Mouse (Mus musculus): ENCODE results near the gene Ehd2. TPM values are rescaled to one million over a fixed set of nuclear protein-coding genes. Genes with fewer than 3 reads are reported as not detected.

The Ehd2 gene
- polyA plus RNA-seq, 1 experiment from 2014 or later: 5.6 TPM

DNA sequence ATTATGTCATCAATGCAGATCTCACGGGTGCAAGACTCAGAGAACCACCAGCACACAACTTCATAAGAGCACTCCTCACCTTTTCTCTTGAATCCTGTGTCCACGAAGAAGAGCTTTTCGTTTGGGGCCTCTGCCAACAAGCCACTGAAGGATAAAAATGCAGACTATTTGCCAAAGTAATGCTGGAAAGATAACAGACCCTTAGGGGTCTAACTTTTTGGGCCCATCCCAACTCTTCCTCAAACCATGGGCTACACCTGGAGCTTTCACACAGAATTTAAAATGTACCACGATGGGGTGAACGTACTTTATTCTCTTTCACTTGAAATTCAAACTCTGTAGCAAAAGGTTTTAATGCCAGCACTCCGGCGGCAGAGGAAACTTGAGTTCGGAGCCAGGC, 22.2 kb downstream of the Ehd2 start:
- Histone ChIP-seq H3K4me3 (ENCODE audit: low read length) (peak overlapping the region; percentile 75), H3K27me3 (replicated peaks; ENCODE audit: control insufficient read depth, insufficient read depth, low read length) (no peaks in the 10 kb centered on the region), H3K27ac (ENCODE audit: low read depth, low read length) (peak overlapping the region; percentile 97; the same call in 1 of the 2 replicates), H3K36me3 (ENCODE audit: control insufficient read depth, insufficient read depth, low read length) (peaks cover 26% of the 10 kb centered on the region), H3K9me3 (ENCODE audit: control insufficient read depth, low read length) (no peaks in the 10 kb centered on the region), H3K4me1 (ENCODE audit: control insufficient read depth, insufficient read depth, low read depth, low read length) (peaks cover 17% of the 10 kb centered on the region), H3K4me2 (ENCODE audit: low read length) (peak overlapping the region; percentile 95), H3K9ac (ENCODE audit: low read depth, low read length) (peak overlapping the region; percentile 82)
- ATAC-seq: no peak
- WGBS: 8% methylated on average over 8 of the region's 8 CpGs

DNA sequence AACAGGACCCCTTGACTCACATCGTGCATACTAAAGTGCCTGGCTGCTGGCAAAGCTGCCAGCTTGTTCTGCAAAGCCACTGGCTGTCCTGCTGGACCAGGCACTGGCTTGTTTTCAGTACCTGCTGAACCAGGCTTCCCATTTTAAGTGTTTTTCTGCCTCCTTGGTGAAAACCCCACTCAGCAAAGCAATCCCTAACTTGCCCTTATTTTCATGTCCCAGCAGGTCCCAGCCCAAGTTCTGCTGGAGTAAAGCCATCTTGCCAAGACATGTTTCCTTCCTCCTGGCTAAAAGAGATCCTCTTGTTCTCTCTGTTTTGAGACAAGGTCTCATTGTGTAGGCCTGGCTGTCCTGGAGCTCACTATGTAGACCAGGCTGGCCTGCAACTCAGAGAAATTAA, 23.1 kb downstream of the Ehd2 start:
- Histone ChIP-seq H3K9ac (ENCODE audit: low read depth, low read length) (no peak overlapping the region), H3K36me3 (ENCODE audit: control insufficient read depth, insufficient read depth, low read length) (peaks cover 35% of the 10 kb centered on the region), H3K27me3 (replicated peaks; ENCODE audit: control insufficient read depth, insufficient read depth, low read length) (no peaks in the 10 kb centered on the region), H3K4me1 (ENCODE audit: control insufficient read depth, insufficient read depth, low read depth, low read length) (peaks cover 17% of the 10 kb centered on the region), H3K27ac (ENCODE audit: low read depth, low read length) (no peak overlapping the region), H3K4me3 (ENCODE audit: low read length) (no peak overlapping the region), H3K9me3 (ENCODE audit: control insufficient read depth, low read length) (no peaks in the 10 kb centered on the region), H3K4me2 (ENCODE audit: low read length) (peak overlapping the region; percentile 95)
- no peak for ATAC-seq
- WGBS: 93% methylated on average over 1 of the region's 1 CpGs

DNA sequence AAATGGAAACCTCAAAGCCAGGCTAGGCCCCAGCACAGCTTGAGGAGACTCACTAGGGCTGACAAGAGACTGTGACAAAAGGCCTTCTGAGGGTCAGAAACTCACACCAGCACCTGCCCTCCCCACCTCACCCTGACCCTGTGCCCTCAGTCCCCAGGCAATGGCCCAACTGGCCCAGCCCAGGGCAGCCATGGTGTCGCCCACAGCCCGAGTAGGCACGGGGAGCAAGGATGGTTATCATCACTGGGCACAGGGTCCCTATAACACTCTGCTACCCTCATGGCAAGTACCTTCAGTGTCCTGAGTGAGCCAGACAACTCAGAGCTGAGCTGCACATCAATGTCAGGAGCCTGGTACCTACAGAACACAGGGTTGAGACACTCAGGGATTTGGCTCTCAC, 28.7 kb downstream of the Ehd2 start:
- Histone ChIP-seq H3K4me2 (ENCODE audit: low read length) (no peak overlapping the region), H3K9ac (ENCODE audit: low read depth, low read length) (no peak overlapping the region), H3K4me1 (ENCODE audit: control insufficient read depth, insufficient read depth, low read depth, low read length) (no peaks in the 10 kb centered on the region), H3K4me3 (ENCODE audit: low read length) (no peak overlapping the region), H3K27ac (ENCODE audit: low read depth, low read length) (no peak overlapping the region), H3K36me3 (ENCODE audit: control insufficient read depth, insufficient read depth, low read length) (peaks cover 62% of the 10 kb centered on the region), H3K9me3 (ENCODE audit: control insufficient read depth, low read length) (no peaks in the 10 kb centered on the region; the same call in 1 of the 2 replicates), H3K27me3 (replicated peaks; ENCODE audit: control insufficient read depth, insufficient read depth, low read length) (no peaks in the 10 kb centered on the region)
- no peak for ATAC-seq
- 95% methylated on average over 3 of the region's 3 CpGs for WGBS

DNA sequence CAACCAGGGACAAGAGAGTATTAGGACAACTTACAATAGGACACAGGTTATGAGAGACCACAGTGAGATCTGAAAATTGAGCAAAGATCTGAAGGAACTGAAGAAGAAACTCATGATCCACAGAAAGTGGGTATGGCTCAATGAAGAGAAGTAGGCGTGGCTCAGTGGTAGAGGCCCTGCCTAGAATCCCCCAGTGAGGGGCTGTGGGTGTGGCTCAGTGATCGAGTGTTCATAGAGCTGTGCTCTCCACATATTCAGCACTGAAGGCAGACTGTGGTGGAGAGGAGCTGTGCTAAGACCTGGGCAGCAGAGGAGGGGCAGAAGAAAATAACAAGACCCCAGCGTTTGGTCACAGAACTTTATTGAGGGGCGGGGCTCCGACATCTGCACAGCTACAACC, 29.9 kb downstream of the Ehd2 start:
- H3K4me1 ChIP-seq (ENCODE audit: control insufficient read depth, insufficient read depth, low read depth, low read length): no peaks in the 10 kb centered on the region
- no peak overlapping the region for H3K9ac ChIP-seq (ENCODE audit: low read depth, low read length)
- no peaks in the 10 kb centered on the region for H3K27me3 ChIP-seq (replicated peaks; ENCODE audit: control insufficient read depth, insufficient read depth, low read length)
- peaks cover 58% of the 10 kb centered on the region for H3K36me3 ChIP-seq (ENCODE audit: control insufficient read depth, insufficient read depth, low read length)
- no peak overlapping the region for H3K4me3 ChIP-seq (ENCODE audit: low read length)
- no peak overlapping the region for H3K4me2 ChIP-seq (ENCODE audit: low read length)
- no peaks in the 10 kb centered on the region; the same call in 1 of the 2 replicates for H3K9me3 ChIP-seq (ENCODE audit: control insufficient read depth, low read length)
- H3K27ac ChIP-seq (ENCODE audit: low read depth, low read length): no peak overlapping the region
- WGBS: 88% methylated on average over 5 of the region's 5 CpGs
- no peak for ATAC-seq

DNA sequence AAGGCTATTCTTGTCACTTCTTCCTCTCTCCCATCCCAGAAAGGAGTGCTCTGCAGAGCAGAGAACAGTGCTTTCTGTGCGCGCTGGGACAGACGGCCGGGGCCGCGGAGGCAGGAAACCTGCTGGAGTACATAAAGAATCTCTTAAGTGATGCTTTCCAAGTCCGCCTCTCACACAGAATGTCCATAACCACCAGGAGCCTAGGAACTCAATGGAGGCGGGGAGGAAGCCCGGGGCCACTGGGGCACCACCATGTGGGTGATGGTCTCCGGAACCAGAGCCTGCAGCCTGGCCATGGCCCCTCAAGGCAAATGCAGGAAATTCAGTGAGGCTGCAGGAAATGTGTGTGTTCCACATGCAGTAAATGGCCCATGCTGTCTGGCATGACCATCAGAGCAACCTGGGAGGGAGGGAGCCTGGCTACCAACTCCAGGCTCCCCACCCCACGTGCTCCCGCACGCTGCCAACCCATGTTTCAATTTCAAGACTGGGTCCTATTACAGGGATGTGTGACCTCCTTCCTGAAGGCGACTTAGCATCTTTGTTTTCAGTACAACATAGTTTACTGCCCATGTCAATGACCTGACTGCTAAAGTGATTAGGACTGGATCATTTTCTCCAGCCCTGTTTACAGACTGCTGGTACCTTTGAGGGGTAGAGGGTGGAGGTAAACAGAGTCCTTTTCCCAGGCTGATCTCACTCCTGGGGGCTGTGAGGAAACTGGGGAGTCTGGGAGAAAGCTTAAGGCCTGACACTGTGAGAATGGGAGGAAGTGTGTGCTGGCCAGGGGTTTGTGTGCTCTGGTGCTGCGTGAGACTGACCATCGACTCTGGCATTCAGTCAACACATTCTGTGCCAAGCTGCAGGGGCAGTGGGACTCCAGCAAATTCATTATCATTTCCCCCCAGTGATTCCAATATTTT, 33.7 kb downstream of the Ehd2 start:
- ATAC-seq: no peak
- Histone ChIP-seq H3K9me3 (ENCODE audit: control insufficient read depth, low read length) (no peaks in the 10 kb centered on the region; the same call in 1 of the 2 replicates), H3K4me2 (ENCODE audit: low read length) (no peak overlapping the region), H3K27me3 (replicated peaks; ENCODE audit: control insufficient read depth, insufficient read depth, low read length) (no peaks in the 10 kb centered on the region), H3K27ac (ENCODE audit: low read depth, low read length) (no peak overlapping the region), H3K4me3 (ENCODE audit: low read length) (no peak overlapping the region), H3K9ac (ENCODE audit: low read depth, low read length) (no peak overlapping the region), H3K36me3 (ENCODE audit: control insufficient read depth, insufficient read depth, low read length) (peaks cover 23% of the 10 kb centered on the region), H3K4me1 (ENCODE audit: control insufficient read depth, insufficient read depth, low read depth, low read length) (no peaks in the 10 kb centered on the region)
- 65% methylated on average over 16 of the region's 16 CpGs for WGBS

DNA sequence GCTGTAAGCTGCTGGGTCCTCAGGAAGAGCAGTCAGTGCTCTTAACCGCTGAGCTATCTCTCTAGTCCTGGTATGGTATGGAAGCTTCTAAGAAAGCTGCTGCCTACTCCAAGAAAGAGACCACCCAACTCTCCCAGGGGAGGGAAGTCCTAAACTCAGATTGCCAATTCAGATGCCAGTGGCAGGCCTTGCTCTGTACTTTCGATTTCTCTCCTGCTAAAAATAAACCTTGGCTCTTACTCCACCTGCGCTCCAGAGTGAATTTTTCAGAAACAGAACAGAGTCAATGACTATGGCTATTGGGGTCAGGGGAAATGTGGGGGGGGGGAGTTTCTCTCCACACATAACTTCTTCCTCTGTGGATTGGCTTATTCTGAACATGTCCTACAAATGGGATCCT, 35.7 kb downstream of the Ehd2 start:
- Histone ChIP-seq H3K4me2 (ENCODE audit: low read length) (no peak overlapping the region), H3K4me3 (ENCODE audit: low read length) (no peak overlapping the region), H3K4me1 (ENCODE audit: control insufficient read depth, insufficient read depth, low read depth, low read length) (no peaks in the 10 kb centered on the region), H3K36me3 (ENCODE audit: control insufficient read depth, insufficient read depth, low read length) (peaks cover 8% of the 10 kb centered on the region; the same call in 1 of the 2 replicates), H3K9ac (ENCODE audit: low read depth, low read length) (no peak overlapping the region), H3K27me3 (replicated peaks; ENCODE audit: control insufficient read depth, insufficient read depth, low read length) (no peaks in the 10 kb centered on the region), H3K27ac (ENCODE audit: low read depth, low read length) (no peak overlapping the region), H3K9me3 (ENCODE audit: control insufficient read depth, low read length) (no peaks in the 10 kb centered on the region; the same call in 1 of the 2 replicates)
- 78% methylated on average over 3 of the region's 3 CpGs for whole genome bisulfite sequencing
- ATAC-seq: no peak

DNA sequence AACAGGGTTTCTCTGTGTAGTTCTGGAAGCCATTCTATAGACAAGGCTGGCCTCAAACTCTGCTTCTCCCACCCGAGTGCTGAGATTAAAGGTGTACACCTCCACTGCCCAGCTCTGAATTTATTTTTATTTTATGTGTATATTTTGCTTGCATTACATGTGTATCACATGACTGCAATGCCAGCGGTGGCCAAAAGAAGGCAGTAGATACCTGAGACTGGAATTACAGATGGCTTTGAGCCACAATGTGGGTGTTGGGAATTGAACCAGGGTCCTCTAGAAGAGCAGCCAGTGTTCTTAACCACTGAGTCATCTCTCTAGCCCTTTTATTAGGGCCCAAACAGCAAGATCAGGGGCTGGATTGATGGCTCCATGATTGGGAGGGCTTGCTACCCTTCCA, 36.8 kb downstream of the Ehd2 start:
- Histone ChIP-seq H3K4me2 (ENCODE audit: low read length) (no peak overlapping the region), H3K9me3 (ENCODE audit: control insufficient read depth, low read length) (no peaks in the 10 kb centered on the region; the same call in 1 of the 2 replicates), H3K27ac (ENCODE audit: low read depth, low read length) (no peak overlapping the region), H3K4me3 (ENCODE audit: low read length) (no peak overlapping the region), H3K9ac (ENCODE audit: low read depth, low read length) (no peak overlapping the region), H3K4me1 (ENCODE audit: control insufficient read depth, insufficient read depth, low read depth, low read length) (no peaks in the 10 kb centered on the region), H3K36me3 (ENCODE audit: control insufficient read depth, insufficient read depth, low read length) (peaks cover 4% of the 10 kb centered on the region; the same call in 1 of the 2 replicates), H3K27me3 (replicated peaks; ENCODE audit: control insufficient read depth, insufficient read depth, low read length) (no peaks in the 10 kb centered on the region)
- WGBS: 70% methylated on average over 2 of the region's 2 CpGs
- no peak for ATAC-seq

DNA sequence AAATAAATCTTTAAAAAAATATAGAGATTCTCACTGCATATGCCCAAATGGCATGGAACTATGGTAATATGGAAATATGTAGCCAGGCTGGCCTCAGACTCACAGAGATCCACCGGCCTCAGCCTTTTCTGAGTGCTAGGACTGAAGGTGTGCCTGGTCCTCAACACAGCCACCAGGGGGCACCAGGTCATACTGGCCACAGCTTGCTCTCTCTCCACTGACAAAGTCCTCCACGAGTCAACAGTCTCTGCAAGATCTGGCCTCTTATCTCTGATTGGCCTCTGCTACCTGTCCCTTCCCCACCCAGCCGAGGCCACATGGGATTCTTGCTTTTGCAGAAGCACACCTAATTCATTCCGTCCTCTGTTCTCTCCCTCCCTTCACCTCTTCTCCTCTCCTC, 37.5 kb downstream of the Ehd2 start:
- Histone ChIP-seq H3K4me2 (ENCODE audit: low read length) (no peak overlapping the region), H3K4me3 (ENCODE audit: low read length) (no peak overlapping the region), H3K27me3 (replicated peaks; ENCODE audit: control insufficient read depth, insufficient read depth, low read length) (no peaks in the 10 kb centered on the region), H3K9ac (ENCODE audit: low read depth, low read length) (no peak overlapping the region), H3K27ac (ENCODE audit: low read depth, low read length) (no peak overlapping the region), H3K36me3 (ENCODE audit: control insufficient read depth, insufficient read depth, low read length) (no peaks in the 10 kb centered on the region; the same call in 1 of the 2 replicates), H3K4me1 (ENCODE audit: control insufficient read depth, insufficient read depth, low read depth, low read length) (no peaks in the 10 kb centered on the region), H3K9me3 (ENCODE audit: control insufficient read depth, low read length) (no peaks in the 10 kb centered on the region)
- WGBS: 42% methylated on average over 4 of the region's 4 CpGs
- ATAC-seq: no peak

DNA sequence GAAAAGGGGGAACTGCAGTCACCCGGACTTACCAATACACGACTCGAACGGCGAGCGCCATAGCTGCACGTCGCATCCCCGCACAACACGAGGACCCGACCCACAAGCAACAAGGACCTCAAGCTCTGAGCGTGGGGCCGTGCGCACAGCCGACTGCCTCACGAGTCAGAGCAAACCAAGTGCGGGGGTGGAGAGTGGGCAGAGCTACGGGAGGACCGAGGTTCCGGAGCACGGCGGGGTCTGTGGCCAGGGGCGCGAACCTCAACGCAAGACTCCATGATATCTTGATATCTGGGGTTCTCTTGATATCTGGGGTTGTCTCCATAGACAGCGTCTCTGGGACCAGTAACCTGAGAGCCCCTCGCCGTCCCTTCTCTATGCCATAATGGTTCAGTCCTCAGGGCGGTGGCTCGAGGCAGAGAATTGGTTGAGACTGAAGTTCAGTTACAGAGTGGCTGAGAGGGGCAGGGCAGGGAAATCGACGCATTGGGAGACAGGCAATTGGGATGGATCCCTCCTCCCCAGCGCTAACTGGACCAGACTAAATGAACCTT, 45.1 kb downstream of the Ehd2 start, which contains the start of gene Selenow:
TSS of gene Selenow (minus strand) at position 183 of the 554 bp plus-strand sequence.
- no peaks in the 10 kb centered on the region for H3K9me3 ChIP-seq (ENCODE audit: control insufficient read depth, low read length)
- peak within 1 kb of the TSS; percentile 61 for H3K9ac ChIP-seq (ENCODE audit: low read depth, low read length)
- no peaks in the 10 kb centered on the region for H3K27me3 ChIP-seq (replicated peaks; ENCODE audit: control insufficient read depth, insufficient read depth, low read length)
- H3K36me3 ChIP-seq (ENCODE audit: control insufficient read depth, insufficient read depth, low read length): peaks cover 16% of the 10 kb centered on the region
- peaks cover 20% of the 10 kb centered on the region for H3K4me1 ChIP-seq (ENCODE audit: control insufficient read depth, insufficient read depth, low read depth, low read length)
- peak within 1 kb of the TSS; percentile 91 for H3K4me2 ChIP-seq (ENCODE audit: low read length)
- peak; percentile 96 for ATAC-seq
- 0% methylated on average over 33 of the region's 33 CpGs for WGBS
- peak within 1 kb of the TSS; percentile 91 for H3K27ac ChIP-seq (ENCODE audit: low read depth, low read length)
- H3K4me3 ChIP-seq (ENCODE audit: low read length): peak within 1 kb of the TSS; percentile 55

All from hindbrain, embryonic 16.5 days (tissue).